Mouse (Mus musculus): ENCODE data around the gene Vkorc1.

GRCm38 (mm10) chr7:127927726-127928125 lies 32.3 kb upstream of the Vkorc1 start:
- TF ChIP-seq POLR2A (IDR thresholded peaks at IDR 0.05; ENCODE audit: extremely low read depth, insufficient read depth, low read length) (no peak), CTCF (IDR thresholded peaks at IDR 0.05; ENCODE audit: low read depth, low read length) (no peak)

Data from liver, adult 2 months (tissue).